Comparison of ENCODE assay signal across 8 mouse cellular contexts in the genomic region with DNA sequence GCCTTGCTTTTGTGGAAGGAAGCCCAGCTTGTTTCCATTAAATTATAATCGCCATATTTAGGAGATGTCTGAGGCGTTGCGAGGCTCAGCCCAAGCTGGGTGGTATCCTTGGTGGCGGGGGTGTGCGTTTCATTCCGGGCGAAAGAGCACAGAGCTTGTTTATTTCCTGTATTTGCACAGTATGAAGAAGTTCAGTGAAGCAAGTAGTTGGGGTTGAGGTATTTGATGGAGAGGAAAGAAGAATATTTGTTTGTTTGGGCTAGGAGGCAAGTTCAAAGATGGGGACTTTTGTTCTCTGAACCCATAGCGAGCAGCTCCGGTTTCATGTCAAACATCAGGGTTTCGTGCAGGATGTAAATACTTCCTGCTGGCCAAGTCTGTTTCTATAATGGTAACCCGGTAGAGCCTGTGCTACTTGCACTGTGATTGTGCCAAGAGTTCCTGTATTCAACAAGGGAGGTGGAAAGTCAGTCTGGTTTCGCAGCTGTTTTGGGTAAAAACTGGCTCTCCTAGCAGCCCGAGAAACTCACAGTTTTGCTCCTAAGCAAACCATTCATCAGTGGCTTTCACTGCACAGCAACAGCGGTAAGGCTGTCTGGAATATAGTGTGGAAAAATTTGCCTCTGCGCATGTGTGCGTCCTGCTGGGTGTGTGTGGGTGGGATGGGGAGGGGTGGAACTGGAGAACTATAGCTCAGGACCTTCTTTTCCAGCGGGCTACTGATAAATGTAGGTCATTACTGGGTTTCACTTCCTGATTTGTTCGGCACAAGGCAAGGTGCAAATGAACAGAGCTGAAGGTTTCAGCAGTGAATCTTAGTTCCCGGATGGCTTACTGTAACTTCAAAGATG.
A peak's percentile ranks its signal among the peaks of the same experiment; 100 is the strongest.
DNase-seq lines count a peak whose midpoint lies in the region; ATAC-seq and TF ChIP-seq lines count a peak whose summit lies in the region.

No protein-coding gene starts in this region.

- no peak for TF ChIP-seq CTCF in layer of hippocampus, adult 2 months (conservative IDR thresholded peaks at IDR 0.05)

- no peaks in the 10 kb centered on the region for H3K9me3 ChIP-seq in embryonic facial prominence, embryonic 15.5 days (replicated peaks)

- H3K4me2 ChIP-seq in embryonic facial prominence, embryonic 15.5 days (replicated peaks), result peak overlapping the region; percentile 62

- peak; percentile 30 to 31 for DNase-seq in layer of hippocampus, adult 2 months (ENCODE audit: low spot score in 2 of 2)
- no peak for DNase-seq in layer of hippocampus, adult 9-10 months (ENCODE audit: low spot score)
- DNase-seq in liver, result peak; percentile 5
- peak; percentile 37 for DNase-seq in neural tube, embryonic 10.5 days (ENCODE audit: extremely low spot score, low spot score)
- DNase-seq in thymus, postnatal 36 days, result peak; percentile 38 to 41

- peak; percentile 84 for ATAC-seq in embryonic facial prominence, embryonic 15.5 days (ENCODE audit: insufficient number of reproducible peaks, low FRiP score, low TSS enrichment, low read depth)
- peak; percentile 73 for ATAC-seq in inflammation-experienced regulatory T-cells, adult 6 months
- ATAC-seq in erythroid progenitor cell, adult 5-6 weeks (replicated peaks; ENCODE audit: low FRiP score, poor library complexity, severe bottlenecking), result no peak

- H3K27ac ChIP-seq in layer of hippocampus, adult 2 months, result peak overlapping the region; percentile 72
- H3K27ac ChIP-seq in embryonic facial prominence, embryonic 15.5 days (replicated peaks), result peak overlapping the region; percentile 83

- 0 out of 2 replicates have a peak, but pooled peaks cover 7% of the 10 kb centered on the region for H3K4me1 ChIP-seq in embryonic facial prominence, embryonic 15.5 days

- H3K36me3 ChIP-seq in embryonic facial prominence, embryonic 15.5 days, result no peaks in the 10 kb centered on the region

- no peaks in the 10 kb centered on the region for H3K27me3 ChIP-seq in embryonic facial prominence, embryonic 15.5 days

- H3K4me3 ChIP-seq in layer of hippocampus, adult 2 months, result peak overlapping the region; percentile 29
- H3K4me3 ChIP-seq in embryonic facial prominence, embryonic 15.5 days (replicated peaks), result peak overlapping the region; percentile 40

- no peak overlapping the region for H3K9ac ChIP-seq in embryonic facial prominence, embryonic 15.5 days

- WGBS in embryonic facial prominence, embryonic 15.5 days, result 23% methylated on average over 19 of the region's 19 CpGs
